Mouse (Mus musculus) cerebellum, adult 9-10 months (tissue): ENCODE results near the gene Eci2.
"Not testable (repeated sequence)": the region's sequence is repeated elsewhere in the genome, so short reads cannot be mapped to it uniquely, and the experiment has no call there.

Experiments
- DNase-seq: peaks from one replicate; pipeline ENCODE4 v3.0.0; 2022

Gene Eci2

GRCm38 (mm10) chr13:35026879-35027278 lies at the start of gene Eci2:
TSS of gene Eci2 (minus strand) at chr13:35027096.
- no peak for DNase-seq

- no peak for DNase-seq
Measured at GRCm38 (mm10) chr13:35074862-35075261, 48.0 kb upstream of the Eci2 start.

- no peak for DNase-seq
Measured at GRCm38 (mm10) chr13:35070485-35071472, 43.9 kb upstream of the Eci2 start.

- no peak for DNase-seq
Measured at GRCm38 (mm10) chr13:35067084-35067483, 40.2 kb upstream of the Eci2 start.

GRCm38 (mm10) chr13:35066033-35066432 lies 39.1 kb upstream of the Eci2 start:
- no peak for DNase-seq

- no peak for DNase-seq
Measured at GRCm38 (mm10) chr13:35064381-35064780, 37.5 kb upstream of the Eci2 start.

GRCm38 (mm10) chr13:35058145-35058544 lies 31.2 kb upstream of the Eci2 start:
- no peak for DNase-seq

- DNase-seq: no peak
Measured at GRCm38 (mm10) chr13:35036486-35036885, 9.6 kb upstream of the Eci2 start.

- DNase-seq: no peak
Measured at GRCm38 (mm10) chr13:35035731-35036130, 8.8 kb upstream of the Eci2 start.

- DNase-seq: no peak
Measured at GRCm38 (mm10) chr13:35033571-35033970, 6.7 kb upstream of the Eci2 start.

- DNase-seq: no peak
Measured at GRCm38 (mm10) chr13:35031684-35032082, 4.8 kb upstream of the Eci2 start.

GRCm38 (mm10) chr13:35030979-35031683 lies 4.2 kb upstream of the Eci2 start:
- peak; percentile 26 for DNase-seq

- no peak for DNase-seq
Measured at GRCm38 (mm10) chr13:35028365-35028764, 1.5 kb upstream of the Eci2 start.

- not testable (repeated sequence) for DNase-seq
Measured at GRCm38 (mm10) chr13:35023401-35023800, 3.5 kb downstream of the Eci2 start.

- DNase-seq: no peak
Measured at GRCm38 (mm10) chr13:35020383-35020782, 6.5 kb downstream of the Eci2 start.

- DNase-seq: no peak
Measured at GRCm38 (mm10) chr13:35018866-35019536, 7.9 kb downstream of the Eci2 start.

GRCm38 (mm10) chr13:35017392-35017791 lies 9.5 kb downstream of the Eci2 start:
- no peak for DNase-seq

- DNase-seq: no peak
Measured at GRCm38 (mm10) chr13:35016067-35016466, 10.8 kb downstream of the Eci2 start.

GRCm38 (mm10) chr13:34995925-34996324 lies 31.0 kb downstream of the Eci2 start:
- DNase-seq: no peak

- peak; percentile 93 for DNase-seq
Measured at GRCm38 (mm10) chr13:34993983-34994811, 32.7 kb downstream of the Eci2 start.

- no peak for DNase-seq
Measured at GRCm38 (mm10) chr13:34993595-34993982, 33.3 kb downstream of the Eci2 start.

GRCm38 (mm10) chr13:34993085-34993484 lies 33.8 kb downstream of the Eci2 start:
- DNase-seq: peak; percentile 27
